Mouse (Mus musculus): Measurements from ENCODE around the gene Cfap61. TPM values are rescaled to one million over a fixed set of nuclear protein-coding genes. Genes with fewer than 3 reads are reported as not detected.
"Not testable (repeated sequence)": the region's sequence is repeated elsewhere in the genome, so short reads cannot be mapped to it uniquely, and the experiment has no call there.

Cfap61 gene
- total RNA-seq (2021), result 1 to 10 TPM in 1 of 2 experiments, under 1 TPM in 1; 0.95 to 1.2 TPM

DNA sequence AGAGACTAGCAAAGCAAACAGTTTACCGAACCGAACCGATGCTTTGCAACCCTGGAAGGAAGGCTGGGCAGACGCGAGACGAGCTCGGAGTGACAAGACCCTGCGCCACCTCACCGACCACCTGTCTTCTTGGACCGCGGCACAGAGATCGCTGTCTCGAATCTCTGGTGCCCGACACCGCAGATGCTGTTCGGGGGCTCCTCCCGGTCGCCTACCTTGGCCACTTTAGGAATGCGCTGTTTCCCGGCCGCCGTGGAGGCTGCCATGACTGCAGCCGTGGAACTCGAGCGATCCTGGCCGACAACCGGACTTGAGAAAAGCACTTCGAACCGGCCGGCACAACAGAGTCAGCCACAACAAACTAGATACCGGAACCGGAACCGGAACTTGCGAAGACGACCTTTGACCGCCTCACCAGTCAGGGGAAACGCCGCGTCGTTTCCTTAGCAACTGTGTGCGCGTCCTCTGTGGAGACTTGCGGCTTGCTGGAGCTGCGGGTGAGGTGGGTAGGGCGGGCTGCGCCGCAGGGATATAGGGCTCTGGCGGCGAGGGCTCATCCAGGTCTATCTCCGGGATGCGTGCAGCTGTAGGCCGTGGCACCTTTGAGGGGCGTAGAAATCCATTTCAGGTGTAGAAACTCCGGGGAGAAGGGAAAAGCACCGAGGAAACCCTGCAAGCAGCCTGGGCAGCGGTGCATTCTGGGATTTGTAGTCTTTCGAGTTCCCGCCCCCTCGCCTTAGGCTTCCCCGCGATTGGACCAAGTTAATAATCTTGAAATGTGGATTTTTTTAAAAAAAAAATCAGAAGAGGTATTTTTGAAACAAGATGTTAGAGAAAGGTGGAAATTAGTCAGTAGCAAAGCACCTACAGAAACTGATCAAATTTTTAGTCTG lies at the start of gene Cfap61, which contains the start of gene Crnkl1:
Gene Cfap61 (plus strand): TSS at position 446 of the 893 bp plus-strand sequence.
Gene Crnkl1 (minus strand): TSS at position 676 of the 893 bp plus-strand sequence.
- peak; percentile 84 for DNase-seq (ENCODE audit: low spot score)
- intact Hi-C loops (cut with DNase I), result no loop called here

DNA sequence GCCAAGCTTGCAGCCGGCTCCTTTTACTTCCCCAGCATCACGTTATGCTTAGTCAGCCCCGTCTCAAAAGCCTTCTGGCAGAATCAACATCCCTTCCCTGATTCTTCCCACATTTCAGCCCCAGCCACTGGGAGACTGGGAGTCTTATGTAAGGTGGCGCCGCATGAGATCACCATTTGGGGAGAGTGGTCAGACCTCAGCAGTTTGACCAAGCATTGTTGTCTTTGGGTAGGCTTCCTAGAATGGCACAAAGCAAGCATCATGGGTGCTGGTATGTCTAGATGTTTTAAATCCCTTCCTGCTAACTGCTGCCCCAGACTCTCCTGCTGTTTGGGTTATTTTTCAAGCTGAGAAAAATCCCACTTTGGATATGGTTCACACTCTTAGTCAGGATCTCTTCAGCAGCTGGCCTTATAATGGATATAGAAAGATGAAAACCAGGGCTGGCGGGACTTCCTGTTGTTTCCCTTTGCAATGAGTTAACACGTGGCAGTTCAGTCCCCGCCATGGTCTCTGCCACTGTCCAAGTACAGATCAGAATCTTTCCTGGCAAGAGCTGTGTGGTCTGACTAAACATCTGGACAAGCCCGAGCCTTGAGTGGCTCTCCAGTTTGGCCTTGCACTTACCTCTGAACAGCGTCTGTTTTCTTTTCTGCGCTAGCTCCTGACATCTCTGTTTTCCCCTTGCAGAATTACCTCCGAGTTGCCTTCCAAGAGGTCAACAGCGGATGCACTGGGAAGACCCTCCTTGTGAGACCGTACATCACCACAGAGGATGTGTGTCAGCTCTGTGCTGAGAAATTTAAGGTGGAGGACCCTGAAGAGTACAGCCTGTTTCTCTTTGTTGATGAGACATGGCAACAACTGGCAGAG lies 49.4 kb upstream of the Cfap61 start:
- DNase-seq (ENCODE audit: low spot score), result peak; percentile 63
- intact Hi-C loops (cut with DNase I), result loop anchor here (5.0 kb wide), 3 partner anchors 73 to 98 kb away; no protein-coding TSS in a partner anchor

DNA sequence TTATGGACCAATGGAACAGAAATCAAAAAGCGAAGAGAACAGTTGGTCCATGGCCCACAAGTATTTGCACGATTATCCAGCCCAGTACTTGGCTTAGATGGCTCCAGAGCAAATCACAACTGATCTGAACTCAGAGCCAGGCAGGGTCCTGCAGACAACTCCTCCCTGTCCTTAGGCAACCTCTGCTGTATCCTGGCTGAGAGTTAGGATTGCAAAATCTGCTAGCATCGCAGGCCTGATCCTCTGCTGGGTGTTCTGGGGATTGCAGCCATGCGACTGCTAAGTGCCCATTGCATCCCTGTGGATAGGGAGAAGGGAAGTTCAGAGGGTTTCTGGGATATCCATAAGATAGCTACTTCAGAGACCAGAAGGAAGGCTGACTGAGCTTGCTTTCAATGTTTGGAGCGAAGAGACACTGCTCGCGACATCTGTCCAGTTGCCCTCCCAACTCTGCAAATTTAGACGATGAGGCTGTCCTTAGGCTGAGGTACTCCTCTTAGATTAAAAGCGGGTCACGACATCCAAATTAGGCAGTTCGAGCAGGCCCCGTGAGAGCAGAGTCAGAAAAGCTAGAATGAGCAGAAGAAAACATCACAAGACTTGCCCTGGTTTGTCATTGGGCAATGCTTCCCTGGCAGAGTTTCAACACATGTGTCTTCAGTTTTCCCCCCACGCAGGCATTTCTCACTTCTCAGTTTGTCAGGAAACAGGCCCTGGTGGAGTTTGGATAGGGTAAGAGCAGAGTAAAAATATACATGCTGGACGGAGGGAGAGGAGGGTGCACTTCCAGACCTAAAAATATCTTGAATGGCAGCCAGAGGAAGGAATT lies 46.4 kb upstream of the Cfap61 start:
- intact Hi-C loops (cut with DNase I), result loop anchor here (2.0 to 5.0 kb wide), 3 partner anchors 55 to 101 kb away; no protein-coding TSS in a partner anchor
- peak; percentile 71 for DNase-seq (ENCODE audit: low spot score)

DNA sequence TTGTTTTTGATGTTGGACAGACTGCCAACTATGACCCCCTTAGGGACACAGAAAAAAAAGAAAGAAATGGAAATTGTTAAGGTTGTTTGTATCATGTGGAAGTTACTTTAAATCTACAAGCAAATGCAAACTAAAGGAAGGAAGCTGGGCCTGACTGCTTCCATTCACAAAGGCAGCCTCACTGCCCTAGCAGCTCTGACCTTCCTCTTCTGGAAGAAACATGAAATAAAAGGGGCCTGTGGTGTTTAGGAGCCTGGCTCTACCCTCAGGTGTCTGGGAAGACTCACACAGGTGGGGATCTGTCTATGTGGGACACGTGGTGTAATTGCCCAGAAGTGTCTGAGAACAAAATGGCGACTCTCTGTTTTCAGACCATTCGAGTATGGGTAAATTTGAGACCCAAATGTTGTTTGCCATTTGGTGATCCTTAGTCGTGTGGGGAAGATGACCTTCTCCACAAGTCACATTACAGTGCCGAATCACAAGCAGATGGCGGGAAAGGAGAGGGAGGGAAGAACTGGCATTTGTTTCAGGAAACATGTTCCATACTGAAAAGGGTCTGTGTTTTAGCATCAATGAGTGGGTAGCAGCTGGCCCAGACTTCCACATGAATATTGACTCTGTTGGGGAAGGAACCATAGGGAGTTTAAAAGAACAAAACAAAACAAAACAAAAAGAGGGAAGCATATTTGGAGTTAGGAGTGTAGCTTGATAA lies 45.7 kb upstream of the Cfap61 start:
- intact Hi-C loops (cut with DNase I), result loop anchor here (2.0 to 5.0 kb wide), 3 partner anchors 56 to 102 kb away; no protein-coding TSS in a partner anchor
- no peak for DNase-seq (ENCODE audit: low spot score)

DNA sequence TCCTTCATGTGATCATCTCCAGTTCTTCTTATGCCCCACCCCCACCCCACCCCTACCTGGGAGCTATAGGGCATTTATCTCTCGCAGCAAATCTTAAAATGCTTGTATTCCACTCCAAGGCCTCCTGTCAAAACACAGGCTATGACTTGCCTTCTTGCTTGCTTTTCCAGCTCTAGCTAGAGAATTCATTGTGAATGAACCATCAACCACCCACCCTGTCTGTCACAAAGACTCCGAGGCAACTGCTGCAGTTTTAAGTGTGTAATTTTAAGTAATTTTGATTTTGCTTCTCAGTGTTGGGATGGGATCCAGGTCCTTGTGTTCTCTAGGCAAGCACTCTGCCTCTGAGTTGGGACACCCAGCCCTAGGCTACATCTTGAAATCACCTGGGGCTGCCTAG lies 44.0 kb upstream of the Cfap61 start:
- intact Hi-C loops (cut with DNase I), result no loop called here

DNA sequence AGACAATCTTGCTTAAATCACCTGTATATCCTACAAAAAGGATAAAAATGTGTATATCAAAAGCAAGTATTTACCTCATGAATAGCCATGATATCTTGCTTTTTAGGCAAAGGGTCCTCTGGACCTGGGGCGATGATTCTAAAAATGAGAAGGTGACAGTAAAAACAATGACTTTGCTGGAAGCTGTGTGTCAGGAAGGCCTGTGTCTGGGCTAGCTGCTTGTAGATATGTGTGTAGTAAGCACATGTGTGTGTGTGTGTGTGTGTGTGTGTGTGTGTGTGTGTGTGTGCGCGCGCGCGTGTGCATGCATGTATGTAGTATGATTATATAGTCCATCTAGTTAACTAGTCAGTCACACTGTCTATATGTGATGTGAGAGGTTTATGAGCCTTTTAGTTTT lies 40.8 kb upstream of the Cfap61 start:
- no peak for DNase-seq (ENCODE audit: low spot score)
- intact Hi-C loops (cut with DNase I), result no loop called here

More for the DNA sequence above, 44.0 kb upstream of the Cfap61 start:
- no peak for DNase-seq (ENCODE audit: low spot score)

DNA sequence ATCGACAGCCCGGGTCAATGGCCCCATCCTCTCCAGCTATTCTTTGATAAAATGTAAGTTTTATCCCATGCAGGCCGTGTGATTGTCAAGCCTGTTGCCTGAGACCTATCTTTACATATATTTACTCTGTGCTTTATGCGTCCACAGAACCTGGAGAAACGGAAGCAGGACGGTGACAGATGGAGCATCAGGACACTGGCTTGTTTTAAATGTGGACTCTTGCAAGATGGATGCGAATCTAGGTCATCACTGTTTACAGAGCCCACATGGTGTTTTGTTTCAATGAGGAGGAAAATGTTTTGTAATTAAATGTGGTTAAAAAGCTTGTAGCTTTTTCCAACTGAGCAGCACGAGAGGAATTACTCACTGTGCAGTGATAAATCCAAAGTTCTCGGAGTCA lies 36.5 kb upstream of the Cfap61 start:
- DNase-seq (ENCODE audit: low spot score), result no peak
- intact Hi-C loops (cut with DNase I), result no loop called here

DNA sequence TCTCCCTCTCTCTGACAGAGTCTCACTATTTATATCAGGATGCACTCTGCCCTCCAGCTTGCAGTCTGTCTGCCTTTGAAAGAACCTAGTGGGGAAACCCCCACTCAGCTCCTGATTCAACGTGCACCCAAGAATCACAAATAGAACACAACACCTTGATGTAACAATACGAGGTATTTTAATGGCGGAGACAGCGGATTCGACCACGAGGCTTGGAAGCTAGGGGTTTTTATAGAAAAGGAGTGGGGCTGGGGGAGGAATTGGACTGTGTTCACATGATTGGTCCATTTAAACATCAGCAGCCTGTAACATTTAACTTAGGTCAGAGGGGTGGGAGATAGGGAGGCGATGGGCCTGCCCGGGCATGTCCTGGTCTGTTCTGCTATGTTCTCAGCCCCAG lies 34.3 kb upstream of the Cfap61 start:
- intact Hi-C loops (cut with DNase I); DNase-seq (ENCODE audit: low spot score): not testable (repeated sequence)

DNA sequence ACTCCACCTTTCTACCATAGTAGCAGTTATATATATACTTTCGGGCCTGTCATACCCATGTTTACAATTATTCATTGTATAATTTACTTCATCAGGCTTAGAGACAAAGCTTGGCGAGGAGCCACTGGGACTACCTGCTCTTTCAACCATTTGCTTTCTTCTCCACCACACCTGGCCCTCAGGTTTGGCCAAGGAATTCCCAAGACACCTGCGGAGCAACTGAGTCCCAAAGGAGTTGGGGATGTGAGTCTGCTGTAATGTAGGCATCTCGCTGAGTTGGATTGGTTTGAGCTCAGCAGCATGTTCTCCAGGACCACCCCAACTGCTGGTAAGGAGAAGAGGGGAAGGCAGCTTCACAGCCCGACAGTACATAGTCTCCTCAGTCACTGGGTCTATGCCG lies 32.7 kb upstream of the Cfap61 start, which contains the start of gene Naa20:
Gene Naa20 (plus strand): TSS at position 239 of the 400 bp plus-strand sequence.
- DNase-seq (ENCODE audit: low spot score), result no peak
- intact Hi-C loops (cut with DNase I), result no loop called here

DNA sequence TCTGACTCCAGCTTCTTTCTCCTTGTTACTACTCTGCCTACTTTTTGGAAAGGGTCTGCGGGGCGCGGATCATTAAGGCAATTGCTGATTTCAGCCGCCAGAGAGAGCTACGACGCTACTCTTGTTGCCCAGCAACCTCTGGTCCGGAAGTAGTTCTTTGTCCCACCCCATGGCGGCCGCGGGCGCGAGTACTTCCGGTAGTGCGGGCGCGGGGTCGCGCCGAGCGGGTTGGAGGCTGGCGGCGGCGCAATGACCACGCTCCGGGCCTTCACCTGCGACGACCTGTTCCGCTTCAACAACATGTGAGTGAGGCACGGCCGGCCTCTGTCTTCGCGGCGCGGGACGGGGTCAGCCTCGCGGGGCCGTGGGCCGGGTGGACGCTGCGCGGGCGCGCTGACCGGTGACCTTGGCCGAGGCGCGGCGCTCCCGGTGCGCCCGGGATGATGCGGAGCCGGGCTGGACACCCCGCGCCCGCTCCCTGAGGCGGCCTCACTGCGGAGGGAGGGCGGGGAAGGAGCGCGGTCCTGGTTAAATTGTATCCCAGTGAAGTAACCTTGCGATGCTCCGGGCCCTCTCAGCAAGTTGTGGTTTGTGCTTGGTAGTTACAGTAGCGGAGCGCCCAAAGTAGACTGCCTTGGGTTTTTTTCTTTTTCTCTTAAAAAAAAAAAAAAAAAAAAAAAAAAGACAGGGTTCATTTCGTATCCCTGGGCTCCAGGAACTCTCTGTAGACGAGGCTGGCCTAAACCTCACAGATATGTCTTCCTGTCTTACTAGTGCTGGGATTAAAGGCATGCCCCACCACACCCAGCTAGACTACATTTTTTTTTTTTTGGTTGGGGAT lies 31.3 kb upstream of the Cfap61 start:
- DNase-seq (ENCODE audit: low spot score), result peak; percentile 82
- intact Hi-C loops (cut with DNase I), result no loop called here

DNA sequence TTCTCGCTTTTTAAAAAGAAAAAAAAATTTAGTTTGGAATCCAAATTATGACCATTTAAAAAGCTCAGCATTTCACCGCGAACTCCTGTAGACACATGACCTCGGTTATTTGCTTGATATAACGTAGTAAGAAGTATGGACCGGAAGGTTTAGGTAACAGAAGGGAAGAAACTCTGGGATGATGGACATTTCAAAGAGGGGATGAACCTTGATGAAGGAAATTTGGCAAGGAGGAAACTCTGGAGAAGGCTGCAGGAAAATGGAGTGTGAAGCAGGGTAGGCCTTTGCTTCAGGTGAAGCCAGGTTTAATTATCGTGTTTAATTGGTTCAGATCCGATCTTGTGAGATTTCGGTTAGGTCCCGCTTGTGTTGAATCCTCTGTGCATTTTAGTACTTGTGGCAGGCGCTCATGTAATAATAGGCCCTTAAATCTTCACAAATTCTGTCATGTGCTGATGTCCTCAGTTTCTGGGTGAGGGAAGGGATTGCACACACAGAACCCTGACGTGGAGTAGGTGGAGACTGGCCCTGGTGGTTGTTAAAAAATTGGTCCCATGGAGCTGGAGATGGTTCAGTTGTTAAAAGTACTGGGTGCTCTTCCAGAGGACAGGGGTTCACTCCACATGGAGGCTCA lies 30.5 kb upstream of the Cfap61 start:
- intact Hi-C loops (cut with DNase I), result loop anchor here (1.0 kb wide), 1 partner anchor 204 kb away; no protein-coding TSS in a partner anchor
- DNase-seq (ENCODE audit: low spot score), result no peak

DNA sequence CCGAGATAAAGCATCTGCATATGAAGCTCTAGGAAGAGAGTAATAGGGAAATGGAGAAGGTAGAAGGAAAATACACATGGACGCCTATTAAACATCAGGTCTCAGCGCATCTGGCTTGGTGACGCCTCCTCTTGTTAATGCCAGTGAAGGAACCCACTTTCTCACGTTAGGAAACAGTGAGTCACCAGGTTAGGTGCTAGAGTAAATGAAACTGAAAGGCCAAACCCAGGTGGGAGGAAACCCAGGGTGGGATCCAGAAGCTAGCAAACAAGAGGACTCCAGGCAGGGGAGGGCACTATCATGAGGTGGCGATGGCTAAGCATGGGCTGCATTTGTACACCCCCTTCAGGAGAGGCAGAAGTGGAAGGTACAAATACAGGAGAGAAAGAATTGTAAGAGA lies 29.4 kb upstream of the Cfap61 start:
- intact Hi-C loops (cut with DNase I), result no loop called here
- DNase-seq (ENCODE audit: low spot score), result no peak

DNA sequence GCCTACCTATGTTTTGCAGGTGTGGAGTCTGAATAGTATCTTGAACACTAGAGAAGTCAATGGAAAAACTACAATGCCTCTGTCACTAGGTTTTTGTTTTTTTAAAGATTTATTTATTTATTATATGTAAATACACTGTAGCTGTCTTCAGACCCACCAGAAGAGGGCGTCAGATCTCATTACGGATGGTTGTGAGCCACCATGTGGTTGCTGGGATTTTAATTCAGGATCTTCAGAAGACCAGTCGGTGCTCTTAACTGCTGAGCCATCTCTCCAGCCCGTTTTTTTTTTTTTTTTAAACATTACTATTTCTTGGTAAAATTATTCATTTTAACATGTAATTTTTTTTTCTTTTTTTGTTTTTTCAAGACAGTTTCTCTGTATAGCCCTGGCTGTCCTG lies 28.7 kb upstream of the Cfap61 start:
- intact Hi-C loops (cut with DNase I), result loop anchor here (2.0 kb wide), 1 partner anchor 27 kb away; no protein-coding TSS in a partner anchor
- not testable (repeated sequence) for DNase-seq (ENCODE audit: low spot score)

DNA sequence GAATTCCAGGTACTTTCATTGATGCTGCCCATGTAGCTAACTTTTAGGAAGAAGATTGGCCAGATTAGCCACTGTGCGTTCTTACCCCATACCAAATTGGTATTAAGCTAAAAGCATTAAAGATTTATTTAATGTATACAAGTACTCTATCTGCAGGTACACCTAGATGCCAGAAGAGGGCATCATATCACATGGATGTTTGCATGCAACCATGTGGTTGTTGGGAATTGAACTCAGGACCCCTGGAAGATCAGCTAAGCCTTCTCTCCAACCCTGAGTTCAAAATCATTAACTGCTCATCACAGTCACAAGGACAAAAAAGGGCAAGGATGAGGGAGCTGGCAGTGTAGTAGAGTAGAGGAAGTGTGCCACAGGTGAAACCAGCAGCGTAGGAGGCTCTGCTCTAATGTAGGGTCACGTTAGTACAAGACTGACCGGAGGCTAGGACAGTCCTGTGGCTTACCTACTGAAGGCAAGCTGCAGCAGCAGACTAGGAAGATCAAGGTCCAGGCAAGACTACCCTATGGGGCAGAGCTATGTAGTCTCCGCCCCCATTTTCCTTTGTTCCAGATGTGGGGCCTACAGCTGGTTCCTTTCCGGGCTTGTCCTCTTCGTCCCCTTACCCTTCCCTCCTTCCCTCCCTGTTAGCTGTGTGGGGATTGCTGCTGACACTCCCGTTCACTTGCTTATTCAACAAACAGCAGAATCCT lies 13.5 kb upstream of the Cfap61 start:
- intact Hi-C loops (cut with DNase I), result no loop called here

DNA sequence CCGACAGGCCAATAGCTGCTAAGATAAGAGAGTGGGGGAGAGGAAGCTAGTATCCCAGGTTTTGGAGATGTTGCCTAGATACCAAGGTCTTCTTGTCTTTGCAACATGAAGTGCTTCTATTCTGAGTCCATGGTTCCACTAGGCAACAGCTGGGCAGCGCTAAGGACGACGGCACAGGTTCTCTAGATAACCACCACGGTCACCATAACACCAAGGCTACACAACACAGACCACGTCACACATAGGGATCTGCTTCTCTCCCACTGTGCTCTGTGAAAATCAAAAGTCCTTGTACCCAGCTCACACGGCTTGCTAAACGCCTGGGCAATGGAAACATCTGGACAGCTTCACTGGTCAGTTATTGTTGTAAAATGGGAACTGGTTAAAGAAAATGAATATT lies 2.4 kb downstream of the Cfap61 start:
- intact Hi-C loops (cut with DNase I), result no loop called here
- peak; percentile 24 for DNase-seq (ENCODE audit: low spot score)

More for the DNA sequence above, 13.5 kb upstream of the Cfap61 start:
- no peak for DNase-seq (ENCODE audit: low spot score)

DNA sequence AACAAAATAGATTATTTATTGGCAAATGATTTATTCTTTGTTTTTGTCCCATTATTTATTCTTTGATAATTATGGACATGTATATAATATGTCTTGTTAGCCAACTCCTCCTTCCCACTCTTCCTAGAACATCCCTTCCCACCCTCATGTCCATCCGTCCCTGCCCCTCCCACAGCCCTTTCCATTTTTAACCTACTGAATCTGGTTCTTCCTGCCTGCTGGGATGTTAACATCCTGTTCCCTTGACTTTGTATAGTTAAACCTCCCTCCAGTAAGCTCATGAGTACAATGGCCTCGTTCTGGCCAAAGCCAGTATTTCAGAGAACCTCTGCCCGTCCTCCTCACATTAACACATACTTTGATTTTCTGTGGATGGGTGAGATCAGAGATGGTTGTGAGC lies 6.8 kb downstream of the Cfap61 start:
- intact Hi-C loops (cut with DNase I), result no loop called here
- DNase-seq (ENCODE audit: low spot score), result no peak

DNA sequence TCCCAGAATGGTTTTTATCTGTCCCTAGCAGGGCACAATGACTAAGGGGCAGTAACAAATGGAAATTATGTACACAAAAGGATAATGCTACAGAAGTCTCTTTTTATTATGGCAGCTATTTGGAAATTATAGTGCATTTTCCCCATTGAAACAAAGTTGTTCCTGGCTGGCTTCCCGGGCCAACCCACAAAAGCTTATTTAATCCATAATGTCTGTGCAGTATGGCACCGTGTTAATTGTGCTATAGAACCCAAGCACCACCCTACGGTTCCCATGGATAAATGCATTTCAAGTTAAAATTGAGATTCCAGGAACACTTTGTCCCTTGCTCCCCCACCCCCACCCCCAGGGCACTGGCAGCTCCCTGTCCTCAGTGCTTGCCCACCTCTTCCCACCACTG lies 9.7 kb downstream of the Cfap61 start:
- no peak for DNase-seq (ENCODE audit: low spot score)
- intact Hi-C loops (cut with DNase I), result no loop called here

All from heart, postnatal 25 days (tissue).